8 mouse cellular contexts compared by ENCODE assay signal in genomic region chr6:52802181-52802580, GRCm38 (mm10).
DNase-seq lines count a peak whose midpoint lies in the region; ATAC-seq and TF ChIP-seq lines count a peak whose summit lies in the region.
"Had no signal": no experiment of that assay in that cellular context is flagged by ENCODE, and none has a peak within 500 bp of the region (broad histone marks: within the 10 kb centered on the region; RNA-seq: fewer than 3 reads in every experiment).

No protein-coding gene starts in this region.

- peaks cover 35% of the 10 kb centered on the region for H3K4me1 ChIP-seq in embryonic facial prominence, embryonic 13.5 days
- peaks cover 8% of the 10 kb centered on the region; the same call in 1 of the 2 replicates for H3K4me1 ChIP-seq in kidney, embryonic 14.5 days (ENCODE audit: control insufficient read depth, insufficient read depth, low read length)
- no peaks in the 10 kb centered on the region for H3K4me1 ChIP-seq in lung, postnatal 0 days (ENCODE audit: insufficient read depth, low read depth, low read length)
- peaks cover 24% of the 10 kb centered on the region for H3K4me1 ChIP-seq in thymus, adult 2 months (replicated peaks; ENCODE audit: control insufficient read depth, insufficient read depth, low read length)

- no peak for TF ChIP-seq CTCF in lung, postnatal 0 days (IDR thresholded peaks at IDR 0.05)
- TF ChIP-seq CTCF in thymus, adult 2 months (IDR thresholded peaks at IDR 0.05; ENCODE audit: borderline replicate concordance, control insufficient read depth, extremely low read depth, insufficient read depth, low read length, poor library complexity): no peak

- peaks cover 4% of the 10 kb centered on the region; the same call in 1 of the 2 replicates for H3K9me3 ChIP-seq in embryonic facial prominence, embryonic 13.5 days
- no peaks in the 10 kb centered on the region for H3K9me3 ChIP-seq in kidney, embryonic 14.5 days (ENCODE audit: control insufficient read depth, low read length)
- no peaks in the 10 kb centered on the region for H3K9me3 ChIP-seq in lung, postnatal 0 days (ENCODE audit: low read length)
- H3K9me3 ChIP-seq: hindbrain, embryonic 15.5 days had no signal

- H3K9ac ChIP-seq in embryonic facial prominence, embryonic 13.5 days: no peak overlapping the region
- no peak overlapping the region for H3K9ac ChIP-seq in kidney, embryonic 14.5 days (ENCODE audit: low read depth, low read length)
- no peak overlapping the region for H3K9ac ChIP-seq in lung, postnatal 0 days (replicated peaks; ENCODE audit: low read depth)
- H3K9ac ChIP-seq: hindbrain, embryonic 15.5 days had no signal

- WGBS in embryonic facial prominence, embryonic 13.5 days: 17% methylated on average over 9 of the region's 9 CpGs
- 33% methylated on average over 9 of the region's 9 CpGs for WGBS in kidney, embryonic 14.5 days
- WGBS in lung, postnatal 0 days: 51% methylated on average over 9 of the region's 9 CpGs
- 14% methylated on average over 9 of the region's 9 CpGs for WGBS in thymus, adult 2 months

- peak; percentile 75 for DNase-seq in lung, postnatal 0 days (ENCODE audit: low spot score)
- DNase-seq in thymus, adult 2 months: no peak
- DNase-seq in layer of hippocampus, postnatal 10 days (ENCODE audit: low spot score in 2 of 2): no peak
- DNase-seq in cerebellum, adult 8-10 months: no peak

- ATAC-seq in activated CD4-positive, CD25-positive, alpha-beta regulatory T cell, adult 4 months: peak; percentile 68
- no peak for ATAC-seq in embryonic facial prominence, embryonic 13.5 days (ENCODE audit: insufficient number of reproducible peaks, insufficient read depth, low FRiP score, low TSS enrichment, low read depth)
- no peak for ATAC-seq in kidney, embryonic 14.5 days (ENCODE audit: low FRiP score, low TSS enrichment)
- ATAC-seq in lung, postnatal 0 days: peak; percentile 89

- peak overlapping the region; percentile 30; the same call in 1 of the 2 replicates for H3K27ac ChIP-seq in embryonic facial prominence, embryonic 13.5 days
- H3K27ac ChIP-seq in kidney, embryonic 14.5 days (ENCODE audit: low read depth, low read length): no peak overlapping the region
- peak overlapping the region; percentile 77; the same call in 1 of the 2 replicates for H3K27ac ChIP-seq in lung, postnatal 0 days (ENCODE audit: low read length)
- H3K27ac ChIP-seq in thymus, adult 2 months (ENCODE audit: control insufficient read depth, insufficient read depth, low read length): no peak overlapping the region
- H3K27ac ChIP-seq: hindbrain, embryonic 15.5 days had no signal

- peak overlapping the region; percentile 14; the same call in 1 of the 2 replicates for H3K4me2 ChIP-seq in embryonic facial prominence, embryonic 13.5 days
- 0 out of 2 replicates have a peak overlapping the region, but pooled peaks have one; percentile 12 for H3K4me2 ChIP-seq in kidney, embryonic 14.5 days (replicated peaks; ENCODE audit: low read depth, low read length)
- no peak overlapping the region for H3K4me2 ChIP-seq in lung, postnatal 0 days (replicated peaks; ENCODE audit: low read depth, low read length)
- H3K4me2 ChIP-seq: hindbrain, embryonic 15.5 days had no signal

- no peaks in the 10 kb centered on the region for H3K27me3 ChIP-seq in embryonic facial prominence, embryonic 13.5 days
- 0 out of 2 replicates have a peak, but pooled peaks cover 2% of the 10 kb centered on the region for H3K27me3 ChIP-seq in kidney, embryonic 14.5 days (ENCODE audit: control insufficient read depth, insufficient read depth, low read length)
- no peaks in the 10 kb centered on the region for H3K27me3 ChIP-seq in lung, postnatal 0 days (replicated peaks; ENCODE audit: insufficient read depth, low read length)
- no peaks in the 10 kb centered on the region for H3K27me3 ChIP-seq in thymus, adult 2 months (ENCODE audit: control insufficient read depth, insufficient read depth, low read length)
- H3K27me3 ChIP-seq: hindbrain, embryonic 15.5 days had no signal

- H3K36me3 ChIP-seq in embryonic facial prominence, embryonic 13.5 days: no peaks in the 10 kb centered on the region
- no peaks in the 10 kb centered on the region for H3K36me3 ChIP-seq in kidney, embryonic 14.5 days (ENCODE audit: control insufficient read depth, insufficient read depth, low read length)
- no peaks in the 10 kb centered on the region for H3K36me3 ChIP-seq in lung, postnatal 0 days (ENCODE audit: insufficient read depth, low read length)
- no peaks in the 10 kb centered on the region for H3K36me3 ChIP-seq in thymus, adult 2 months (ENCODE audit: control insufficient read depth, insufficient read depth, low read length)
- H3K36me3 ChIP-seq: hindbrain, embryonic 15.5 days had no signal

- peak; percentile 99 for TF ChIP-seq EP300 in lung, postnatal 0 days (IDR thresholded peaks at IDR 0.05)

- no peak overlapping the region for H3K4me3 ChIP-seq in embryonic facial prominence, embryonic 13.5 days
- no peak overlapping the region for H3K4me3 ChIP-seq in kidney, embryonic 14.5 days (ENCODE audit: low read length)
- no peak overlapping the region for H3K4me3 ChIP-seq in lung, postnatal 0 days (ENCODE audit: low read depth, low read length)
- no peak overlapping the region for H3K4me3 ChIP-seq in thymus, adult 2 months (ENCODE audit: control insufficient read depth, insufficient read depth, low read length)
- H3K4me3 ChIP-seq: hindbrain, embryonic 15.5 days had no signal

- no peak for TF ChIP-seq POLR2A in thymus, adult 2 months (IDR thresholded peaks at IDR 0.05; ENCODE audit: control insufficient read depth, extremely low read depth, insufficient read depth, low read length, poor library complexity)

Comparison
In these comparisons a context has a peak if more than half of its experiments do, and no peak if none do; other contexts are left out.
1. ATAC-seq: peak in activated CD4-positive, CD25-positive, alpha-beta regulatory T cell, adult 4 months (single experiment) and lung, postnatal 0 days (single experiment); none in embryonic facial prominence, embryonic 13.5 days (single experiment) and kidney, embryonic 14.5 days (single experiment).
2. H3K27ac ChIP-seq: peak in embryonic facial prominence, embryonic 13.5 days (single experiment) and lung, postnatal 0 days (single experiment); none in kidney, embryonic 14.5 days (single experiment) and thymus, adult 2 months (single experiment).